Mouse (Mus musculus) thymus, postnatal 25 days (tissue): Measurements from ENCODE around the gene Birc7.

Source experiments
- DNase-seq: peaks from one replicate; pipeline ENCODE4 v3.0.0; 2022

Birc7 gene

GRCm38 (mm10) chr2:180928723-180929122, at the start of gene Birc7:
Gene Birc7 (plus strand): TSS chr2:180929023.
- no peak for DNase-seq

DNA sequence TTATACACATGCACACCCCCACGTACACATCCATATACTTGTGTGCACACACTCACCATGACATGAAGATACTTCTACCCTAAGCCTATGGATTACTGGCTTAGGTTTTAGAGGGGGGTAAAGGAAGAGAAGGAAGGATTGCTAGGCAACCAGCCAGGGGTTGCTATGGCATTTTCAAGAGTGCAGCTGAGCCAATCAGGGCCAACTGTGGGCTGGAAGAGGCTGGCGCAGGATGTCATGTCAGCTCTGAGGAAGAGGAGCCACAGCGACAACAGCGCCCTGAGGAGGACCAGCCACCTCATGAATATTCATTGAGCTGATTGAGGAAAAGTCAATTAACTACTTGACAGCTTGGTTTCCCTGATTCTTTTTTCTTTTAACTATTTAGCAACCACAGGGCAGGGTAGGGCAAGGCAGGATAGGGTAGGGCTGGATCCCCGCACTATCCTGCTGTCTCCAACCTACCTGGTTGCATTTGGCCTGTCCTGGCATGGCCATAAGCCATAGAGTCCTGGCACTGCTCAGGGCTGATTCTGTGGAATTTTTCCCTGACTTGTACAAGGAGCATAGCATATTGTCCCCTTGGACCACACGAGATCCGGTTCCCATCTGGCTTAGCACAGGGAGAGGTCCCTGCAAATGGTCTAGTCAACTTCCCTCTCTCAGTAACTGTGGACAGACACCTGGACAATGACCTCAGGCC, 49.3 kb upstream of the Birc7 start:
- no peak for DNase-seq

- DNase-seq, result no peak
Observed at GRCm38 (mm10) chr2:180881281-180881680, 47.5 kb upstream of the Birc7 start.

GRCm38 (mm10) chr2:180885270-180885669, 43.6 kb upstream of the Birc7 start:
- no peak for DNase-seq

- no peak for DNase-seq
Observed at GRCm38 (mm10) chr2:180889271-180889920, 39.4 kb upstream of the Birc7 start.

DNA sequence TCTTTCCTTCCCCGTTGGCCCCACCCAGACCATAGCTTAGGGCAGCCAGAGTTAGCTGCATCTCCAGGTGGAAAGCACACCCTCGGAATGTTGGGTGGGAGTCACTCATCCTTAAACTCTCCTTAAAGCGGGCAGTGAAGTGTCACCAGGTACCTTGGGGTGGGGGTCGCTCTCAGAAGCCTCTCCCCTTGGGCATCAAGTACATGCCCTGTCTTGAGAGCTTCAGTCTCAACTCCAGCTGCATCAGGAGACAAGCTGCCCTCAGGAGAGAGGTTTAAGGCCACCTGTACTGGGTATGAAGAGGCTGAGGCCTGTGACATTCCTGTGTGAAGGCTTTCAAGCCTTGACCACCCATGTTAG, 38.9 kb upstream of the Birc7 start:
- no peak for DNase-seq

DNA sequence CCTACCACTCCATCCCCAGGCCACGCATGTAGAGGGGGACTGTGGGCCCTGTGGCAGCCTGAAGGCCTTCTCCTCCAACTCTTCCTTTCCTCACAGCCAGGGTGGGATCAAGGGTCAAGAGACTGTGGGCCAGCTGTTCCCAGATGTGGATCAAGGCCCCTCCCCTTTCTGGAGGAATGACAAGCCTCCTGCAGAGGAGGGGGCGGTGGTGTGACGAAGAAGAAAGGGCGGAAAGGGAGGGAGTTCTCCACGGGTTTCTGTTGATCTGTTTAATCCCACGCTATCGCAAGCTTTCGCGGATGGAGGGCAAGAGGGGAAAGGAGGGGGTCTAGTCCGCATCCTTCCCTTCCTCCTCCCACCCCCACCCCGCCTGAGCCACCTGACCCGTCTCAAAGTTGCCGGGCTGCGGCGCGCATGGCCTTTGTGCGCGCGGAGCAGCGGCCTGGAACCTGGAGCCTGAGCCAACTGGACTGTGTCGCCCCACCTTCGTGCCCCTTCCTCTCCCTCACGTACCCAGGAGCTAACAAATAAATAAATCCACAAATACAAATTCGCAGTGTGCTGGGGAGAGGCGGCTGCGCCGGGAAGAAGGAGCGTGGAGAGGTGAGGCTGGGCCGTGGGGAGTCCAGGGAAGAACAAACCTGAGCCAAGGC, 38.3 kb upstream of the Birc7 start:
- no peak for DNase-seq

GRCm38 (mm10) chr2:180891075-180891834, 37.6 kb upstream of the Birc7 start:
- no peak for DNase-seq

DNA sequence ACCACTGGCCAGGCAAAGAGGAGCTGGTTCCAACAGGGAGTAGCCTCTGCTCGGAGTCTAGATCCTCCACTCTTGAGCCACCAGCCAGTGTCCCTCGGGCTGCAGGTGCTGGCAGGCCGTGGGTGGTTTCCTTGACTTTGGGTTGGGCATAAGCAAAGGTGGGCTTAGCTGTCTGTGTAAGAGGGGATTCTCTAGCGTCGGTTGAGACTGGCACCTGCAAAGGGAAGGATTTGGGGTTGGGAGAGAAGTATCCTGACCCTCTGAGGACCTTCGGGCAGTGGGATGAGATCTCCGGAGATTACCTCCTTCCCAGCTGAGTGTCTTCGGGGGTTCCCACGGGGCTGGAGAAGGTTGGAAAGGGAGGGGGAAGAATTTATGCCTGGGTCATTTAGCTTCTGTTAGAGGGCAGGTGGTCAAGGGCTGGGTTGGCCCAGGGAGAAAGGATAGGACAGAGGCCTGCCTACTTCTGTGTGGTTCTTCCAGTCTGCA, 36.9 kb upstream of the Birc7 start:
- DNase-seq, result no peak

DNA sequence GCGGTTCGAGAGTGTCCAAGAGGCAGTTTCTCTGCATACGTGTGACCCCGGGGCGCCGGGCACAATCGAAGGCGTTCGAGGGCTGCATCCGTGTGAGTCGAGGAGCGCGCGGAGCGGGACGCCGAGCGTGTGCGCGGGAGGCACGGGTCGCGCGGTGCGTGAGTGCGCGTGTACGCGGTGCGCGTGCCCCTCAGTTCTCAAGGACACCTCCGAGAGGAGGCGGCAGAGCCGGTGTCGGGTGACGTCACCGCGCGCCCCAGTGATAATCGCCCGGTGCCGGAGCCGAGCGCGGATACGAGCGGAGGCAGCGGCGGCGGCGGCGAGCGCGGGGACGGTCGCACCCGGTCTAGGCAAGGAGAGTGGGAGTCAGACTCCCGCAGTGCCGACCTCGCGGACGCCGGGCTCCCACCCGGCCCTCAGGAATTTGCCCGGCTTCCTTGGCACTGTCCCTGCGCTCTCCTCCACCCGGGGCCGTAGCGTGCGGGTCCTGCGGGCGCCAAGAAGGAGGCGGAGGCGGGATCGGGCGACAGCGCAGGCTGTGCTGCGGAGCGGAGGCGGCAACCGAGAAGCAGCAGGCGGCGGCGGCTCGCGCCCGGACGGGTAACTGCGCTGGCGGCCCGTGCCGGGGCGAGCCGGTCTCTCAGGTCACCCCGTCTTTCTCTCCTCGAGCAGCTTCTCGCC, 35.8 kb upstream of the Birc7 start:
- peak; percentile 8 for DNase-seq

DNA sequence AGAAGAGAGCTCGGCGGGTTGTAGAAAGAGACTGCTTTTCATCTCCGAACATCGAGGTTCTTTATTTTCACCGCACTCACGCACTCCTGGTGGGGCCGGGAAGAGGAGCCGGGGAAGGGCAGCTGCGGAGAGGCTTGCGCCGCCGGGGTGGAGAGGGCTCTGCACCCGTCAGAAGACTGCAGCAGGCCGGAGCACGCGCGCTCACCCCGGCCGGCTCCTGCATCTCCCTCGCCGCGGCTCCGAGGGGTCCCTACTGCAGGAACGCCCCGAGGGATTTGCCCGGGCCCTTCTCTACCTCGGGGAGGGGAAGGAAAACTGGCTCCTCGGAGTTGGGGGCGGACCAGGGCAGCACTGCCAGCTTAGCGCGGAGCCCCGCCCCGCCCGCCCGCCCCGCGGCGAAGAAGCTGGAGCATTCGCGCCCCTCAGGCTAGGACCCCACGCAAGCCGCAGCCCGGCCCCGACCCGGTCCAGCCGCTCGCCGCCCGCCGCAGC, 35.2 kb upstream of the Birc7 start:
- DNase-seq, result no peak

DNA sequence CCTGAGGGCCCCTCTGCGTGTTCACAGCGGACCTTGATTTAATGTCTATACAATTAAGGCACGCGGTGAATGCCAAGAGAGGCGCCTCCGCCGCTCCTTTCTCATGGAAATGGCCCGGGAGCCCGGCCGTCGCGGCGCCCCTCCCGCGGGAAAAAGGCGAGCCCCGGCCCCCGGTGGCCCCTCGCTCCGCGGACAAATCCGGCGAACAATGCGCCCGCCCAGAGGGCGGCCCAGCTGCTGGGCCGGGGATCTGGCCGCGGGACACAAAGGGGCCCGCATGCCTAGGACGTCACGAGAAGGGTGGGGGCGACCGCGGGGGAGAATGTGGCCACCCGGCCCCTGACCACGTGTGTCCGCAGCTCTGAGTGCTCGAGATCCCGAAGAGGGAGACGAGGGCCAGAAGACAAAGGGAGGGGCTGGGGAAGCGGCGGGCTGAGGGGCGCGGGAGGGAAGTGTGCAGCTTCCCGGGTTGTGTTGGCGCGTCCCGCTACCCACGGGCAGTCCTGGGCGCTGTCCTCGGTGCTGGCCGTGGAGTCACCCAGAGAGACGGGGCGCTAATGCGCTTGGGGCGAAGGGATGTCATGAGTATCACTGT, 34.7 kb upstream of the Birc7 start:
- peak; percentile 43 for DNase-seq

- DNase-seq, result peak; percentile 80
Observed at GRCm38 (mm10) chr2:180894734-180895133, 34.1 kb upstream of the Birc7 start.

- no peak for DNase-seq
Observed at GRCm38 (mm10) chr2:180895321-180895720, 33.5 kb upstream of the Birc7 start.

DNA sequence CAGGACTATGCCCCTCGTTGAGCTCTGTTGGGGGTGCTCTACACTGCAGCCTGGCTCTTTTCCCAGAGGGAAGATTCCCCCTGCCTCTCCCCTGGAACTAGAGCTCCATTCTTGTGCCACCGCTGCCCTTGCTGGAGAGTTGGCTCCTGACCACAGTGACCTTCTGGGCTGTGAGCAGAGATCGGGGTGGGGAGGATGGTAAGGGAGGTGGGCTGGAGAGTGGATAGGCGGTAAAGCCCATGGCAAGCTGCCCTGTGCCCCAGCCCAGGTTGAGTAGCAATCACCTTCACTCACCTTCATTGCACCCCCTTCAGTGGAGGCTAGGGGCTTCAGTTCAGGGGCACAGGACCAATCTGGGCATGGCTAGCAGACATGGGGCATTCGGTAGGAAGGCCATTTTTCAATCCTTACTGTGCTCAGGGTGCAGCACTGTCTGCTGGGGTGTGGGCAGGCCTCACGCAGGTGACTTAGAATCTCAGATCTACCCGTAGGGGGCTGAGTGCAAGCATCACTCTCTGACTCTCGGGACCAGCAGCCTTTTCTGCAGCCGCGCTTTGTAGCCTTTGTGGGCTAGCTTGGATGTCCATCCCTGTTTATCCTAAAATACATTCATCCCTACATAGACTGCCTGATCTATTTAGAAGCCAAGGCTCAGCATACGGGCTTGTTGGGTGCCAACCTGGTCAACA, 32.8 kb upstream of the Birc7 start:
- no peak for DNase-seq

DNA sequence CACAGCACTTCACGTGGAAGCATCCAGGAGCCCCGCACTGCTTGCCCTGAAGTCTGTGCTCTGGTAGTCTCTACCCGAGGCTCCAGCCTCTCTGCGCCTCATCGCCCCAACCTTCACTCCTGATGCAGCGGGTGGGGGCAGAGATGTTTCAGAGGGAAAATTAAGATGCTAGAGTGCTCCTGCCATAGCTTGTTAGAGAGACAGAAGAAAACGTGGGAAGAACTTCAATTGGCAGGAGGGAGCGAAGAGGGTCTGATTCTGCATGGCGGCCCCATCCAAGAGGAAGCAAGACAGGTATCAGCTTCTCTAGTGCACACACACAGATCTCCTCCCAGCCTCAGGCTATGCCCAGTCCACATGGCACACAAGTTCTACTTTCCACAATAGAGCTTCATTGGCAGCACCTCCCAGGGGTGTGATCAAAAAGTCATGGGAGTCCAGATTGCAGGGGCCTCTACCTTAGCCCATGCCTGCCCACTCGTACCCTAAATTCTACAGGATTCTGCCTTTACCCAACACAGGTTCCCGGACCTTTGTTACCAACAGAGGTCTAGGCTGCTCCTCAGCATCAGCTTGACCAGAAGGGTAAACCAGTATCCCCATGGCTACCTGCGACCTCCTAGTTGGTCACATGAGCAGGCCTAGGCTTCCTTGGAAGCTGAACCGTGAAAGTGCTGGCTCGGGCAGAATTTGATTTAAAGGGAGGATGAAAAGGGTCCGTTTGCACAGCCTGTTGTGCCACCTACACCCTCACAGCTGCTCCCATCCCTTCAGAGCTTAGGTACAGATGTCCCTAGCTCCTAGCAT, 31.8 kb upstream of the Birc7 start:
- no peak for DNase-seq

- DNase-seq, result no peak
Observed at GRCm38 (mm10) chr2:180897857-180898256, 31.0 kb upstream of the Birc7 start.

DNA sequence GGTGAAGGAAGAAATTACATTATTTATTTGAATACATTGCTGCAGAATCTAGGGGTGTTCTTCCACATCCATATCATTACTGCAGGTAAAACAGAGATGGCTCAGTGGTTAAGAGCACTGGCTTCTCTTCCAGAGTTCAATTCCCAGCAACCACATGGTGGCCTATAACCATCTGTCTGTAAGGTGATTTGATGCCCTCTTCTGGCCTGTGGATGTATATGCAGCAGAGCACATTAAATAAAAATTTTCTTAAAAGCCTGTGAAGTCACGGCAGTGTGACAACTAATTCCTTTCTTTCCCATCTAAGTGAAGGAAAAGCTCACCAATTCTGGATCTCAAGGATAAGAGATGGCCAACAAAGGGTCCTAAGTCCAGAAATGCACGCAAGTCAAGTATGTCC, 26.7 kb upstream of the Birc7 start:
- no peak for DNase-seq

DNA sequence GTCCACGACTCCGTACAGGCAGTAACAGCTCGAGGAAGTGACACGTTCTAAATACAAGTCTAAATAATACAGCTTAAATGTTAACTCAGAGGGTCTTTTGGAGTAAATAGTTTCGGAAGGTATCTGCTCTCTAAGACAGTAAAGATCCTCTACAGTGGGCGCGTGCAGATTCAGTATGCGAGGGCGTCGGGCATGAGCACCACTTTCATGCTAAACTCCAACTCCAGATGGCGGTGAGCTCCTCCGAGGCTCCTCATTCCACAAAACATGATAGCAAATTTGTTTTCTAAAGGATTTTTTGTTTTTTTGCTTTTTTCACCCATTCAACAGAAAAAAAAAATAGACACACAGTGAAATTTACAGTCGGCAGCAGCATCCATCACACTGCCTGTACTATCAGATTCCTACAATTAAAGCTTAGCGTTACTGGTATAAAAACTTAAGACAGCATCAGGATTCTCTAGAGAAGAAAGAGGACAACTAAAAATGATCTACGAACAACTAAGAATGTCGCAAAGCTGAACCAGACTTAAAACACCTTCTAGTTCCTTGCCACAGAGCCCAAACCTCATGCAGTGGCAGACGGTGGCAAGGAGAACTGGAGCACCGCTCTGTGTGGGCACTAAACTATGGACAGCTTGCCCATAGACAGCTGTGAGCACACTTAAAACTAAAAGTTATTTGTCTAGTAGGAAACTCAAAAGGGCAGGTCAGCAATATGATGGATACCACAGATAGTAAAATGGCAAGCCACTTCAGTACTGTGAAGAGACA, 24.2 kb upstream of the Birc7 start:
- no peak for DNase-seq
